Mouse (Mus musculus): ENCODE data around the gene Srsf3.

DNA sequence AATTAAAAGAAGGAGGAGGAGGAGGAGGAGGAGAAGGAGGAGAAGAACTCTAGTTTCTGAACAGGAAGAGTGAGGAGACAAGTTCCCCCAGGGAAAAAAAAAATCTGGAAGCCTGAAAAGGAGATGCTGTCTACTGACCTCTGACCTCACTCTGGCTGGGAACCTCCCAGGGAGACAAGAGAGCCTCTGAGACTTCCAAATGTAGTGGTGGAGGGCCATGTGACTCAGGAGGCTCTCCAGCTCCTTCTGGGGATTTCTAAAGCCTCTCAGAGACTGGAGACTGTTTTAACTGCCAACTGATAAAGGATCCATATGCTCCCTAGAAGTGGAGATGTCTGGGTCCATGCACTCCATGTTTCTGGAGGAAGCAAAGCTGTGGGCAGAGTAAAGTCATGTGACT, 18.2 kb upstream of the Srsf3 start:
- TF ChIP-seq POLR2A (IDR thresholded peaks at IDR 0.05; ENCODE audit: borderline replicate concordance, extremely low read depth, insufficient read depth, insufficient read length, poor library complexity, severe bottlenecking) (no peak), CTCF (IDR thresholded peaks at IDR 0.05; ENCODE audit: borderline replicate concordance, extremely low read depth, insufficient read depth, insufficient read length) (no peak)

All from brain, embryonic 14.5 days (tissue).